Mouse (Mus musculus): ENCODE results near the gene Cnnm3.

Cnnm3 gene

GRCm38 (mm10) chr1:36511289-36512021, at the start of gene Cnnm3:
Cnnm3 (plus strand) TSS chr1:36511867.
- DNase-seq = peak; percentile 99 to 100

- no peak for DNase-seq
These were observed 46.0 kb upstream of the Cnnm3 start for GRCm38 (mm10) chr1:36465641-36466160.

GRCm38 (mm10) chr1:36467446-36467845, 44.2 kb upstream of the Cnnm3 start:
- no peak for DNase-seq

DNA sequence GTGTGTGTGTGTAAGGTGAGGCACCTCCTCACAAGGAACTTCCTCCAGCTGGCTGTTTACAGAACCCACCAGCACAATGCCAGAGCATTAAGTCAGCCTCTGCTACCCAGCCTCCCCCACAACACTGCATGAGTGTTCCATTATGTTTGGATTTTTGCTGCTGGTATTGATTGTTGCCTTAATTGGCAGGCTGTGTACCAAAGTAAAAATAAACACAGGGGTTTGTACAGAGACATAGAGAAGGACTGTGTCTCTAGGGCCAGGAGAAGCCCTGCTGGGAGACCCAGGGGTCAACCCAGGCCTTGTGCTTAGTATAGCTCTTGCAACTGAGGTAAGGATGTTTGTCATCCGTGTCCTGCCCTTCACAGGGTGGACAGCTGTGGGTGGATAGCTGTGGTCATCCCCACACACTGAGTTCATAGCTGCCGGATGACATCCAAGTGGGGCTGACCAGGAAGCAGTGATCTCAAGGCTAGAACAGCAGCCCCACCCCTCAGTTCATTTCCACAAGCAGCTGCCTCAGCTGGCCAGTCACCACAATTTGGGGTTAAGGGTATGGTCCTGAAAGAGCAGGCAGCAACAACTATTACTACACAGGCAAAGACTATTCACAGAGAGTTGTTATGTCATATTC, 41.7 kb upstream of the Cnnm3 start:
- no peak for DNase-seq

DNA sequence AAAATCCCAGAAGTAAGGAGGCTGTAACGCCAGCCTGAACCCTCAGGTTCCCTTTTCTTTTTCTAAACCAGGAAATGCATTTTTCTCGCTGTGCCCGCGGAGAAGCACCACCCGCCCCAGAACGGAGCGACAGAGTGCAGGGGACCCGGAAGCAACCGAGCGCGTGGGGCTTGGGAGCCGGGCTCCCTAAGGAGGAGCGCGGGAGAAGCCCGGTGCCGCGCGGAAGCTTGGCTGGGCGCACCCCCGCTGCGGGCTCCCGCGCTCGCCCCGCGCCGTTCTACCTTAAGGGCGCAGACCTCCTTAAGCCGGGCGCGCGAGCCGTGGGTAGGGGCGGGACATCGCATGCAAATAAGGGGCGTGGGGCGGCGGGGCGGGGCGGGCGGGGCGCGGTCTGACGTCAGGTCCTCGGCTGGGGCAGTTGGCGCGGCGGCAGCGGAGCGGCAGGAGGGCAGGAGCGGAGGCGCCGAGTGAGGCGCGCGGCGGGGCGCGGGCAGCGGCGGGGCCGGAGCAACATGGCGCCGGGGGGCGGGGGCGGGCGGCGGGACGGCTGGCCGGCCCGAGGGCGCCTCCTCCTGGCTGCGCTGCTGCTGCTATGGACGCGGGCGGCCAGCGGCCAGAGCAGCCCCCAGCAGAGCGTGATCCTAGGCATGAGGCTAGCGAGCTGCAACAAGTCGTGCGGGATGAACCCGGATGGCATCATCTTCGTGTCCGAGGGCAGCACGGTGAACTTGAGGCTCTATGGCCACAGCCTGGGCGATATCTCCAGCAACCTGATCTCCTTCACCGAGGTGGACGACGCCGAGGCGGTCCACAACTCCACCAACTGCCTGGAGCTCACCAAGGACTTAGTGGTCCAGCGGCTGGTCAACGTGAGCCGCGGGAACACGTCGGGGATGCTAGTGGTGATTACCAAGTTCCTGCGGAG, 40.2 kb upstream of the Cnnm3 start, which contains the start of gene Cnnm4:
TSS of gene Cnnm4 (plus strand) at position 440 of the 925 bp plus-strand sequence.
- peak; percentile 91 to 94 for DNase-seq

DNA sequence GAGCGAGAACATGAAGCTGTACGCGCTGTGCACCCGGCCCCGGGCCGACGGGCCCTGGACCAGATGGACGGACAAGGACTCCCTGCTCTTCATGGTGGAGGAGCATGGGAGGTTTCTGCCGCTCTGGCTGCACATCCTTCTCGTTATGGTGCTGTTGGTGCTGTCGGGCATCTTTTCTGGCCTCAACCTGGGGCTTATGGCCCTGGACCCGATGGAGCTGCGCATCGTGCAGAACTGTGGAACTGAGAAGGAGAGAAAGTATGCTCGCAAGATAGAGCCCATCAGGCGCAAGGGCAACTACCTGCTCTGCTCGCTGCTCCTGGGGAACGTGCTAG, 39.6 kb upstream of the Cnnm3 start:
- no peak for DNase-seq

DNA sequence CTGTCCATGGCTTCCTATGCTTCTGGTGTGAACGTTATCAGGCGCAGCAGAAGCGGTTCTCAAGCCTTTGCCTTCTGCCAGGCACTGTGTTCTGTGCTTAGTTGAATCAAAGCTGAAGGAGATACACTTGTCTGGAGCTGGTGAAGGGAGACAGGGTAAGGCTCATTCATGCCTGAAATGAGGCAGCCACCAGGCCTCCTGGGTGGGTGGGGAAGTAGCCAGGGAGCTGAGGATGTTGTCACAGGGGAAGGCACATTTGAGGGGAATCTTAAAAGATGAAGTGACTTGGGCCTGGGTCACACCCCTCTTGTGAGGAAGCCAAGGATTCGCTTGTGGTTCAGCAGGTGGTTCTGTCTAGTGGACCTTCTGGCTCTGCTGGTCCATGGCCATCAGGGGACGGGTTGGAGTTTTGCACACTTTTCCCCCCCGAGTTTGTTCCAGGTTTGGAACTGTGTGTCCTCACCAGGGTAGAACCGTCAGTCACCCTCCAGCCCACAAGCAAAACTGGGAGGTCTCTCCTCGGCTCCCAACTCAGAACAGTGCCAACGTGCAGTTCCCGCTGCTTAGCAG, 38.4 kb upstream of the Cnnm3 start:
- DNase-seq = peak in 1 of 2 experiments; percentile 13

GRCm38 (mm10) chr1:36474646-36475045, 37.0 kb upstream of the Cnnm3 start:
- DNase-seq = peak; percentile 84 to 86

GRCm38 (mm10) chr1:36475480-36476110, 36.1 kb upstream of the Cnnm3 start:
- DNase-seq = peak; percentile 51 to 71

- peak; percentile 79 to 80 for DNase-seq
These were observed 35.2 kb upstream of the Cnnm3 start for GRCm38 (mm10) chr1:36476426-36476825.

DNA sequence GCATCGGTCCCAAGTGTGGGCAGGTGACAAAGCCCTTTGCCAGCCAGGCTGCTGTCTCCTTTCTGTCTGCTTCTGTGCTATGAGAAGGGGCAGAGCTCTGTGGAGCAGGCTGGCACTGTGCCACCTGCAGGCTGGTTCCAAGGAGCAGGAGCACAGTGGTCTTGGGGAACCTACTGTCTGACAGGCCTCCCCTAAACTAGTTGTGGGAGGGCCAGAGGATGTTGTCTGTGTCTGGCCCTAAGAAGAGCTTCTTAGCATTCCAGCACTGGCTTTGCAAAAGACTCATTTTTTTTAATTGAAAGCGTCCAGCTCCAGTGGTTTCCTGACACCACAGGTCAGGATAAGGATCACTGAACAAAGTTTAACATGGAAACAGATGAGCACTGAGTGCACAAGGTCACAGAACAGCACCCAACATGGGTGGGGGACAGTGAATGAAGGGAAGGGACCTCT, 33.3 kb upstream of the Cnnm3 start:
- peak; percentile 58 to 71 for DNase-seq

DNA sequence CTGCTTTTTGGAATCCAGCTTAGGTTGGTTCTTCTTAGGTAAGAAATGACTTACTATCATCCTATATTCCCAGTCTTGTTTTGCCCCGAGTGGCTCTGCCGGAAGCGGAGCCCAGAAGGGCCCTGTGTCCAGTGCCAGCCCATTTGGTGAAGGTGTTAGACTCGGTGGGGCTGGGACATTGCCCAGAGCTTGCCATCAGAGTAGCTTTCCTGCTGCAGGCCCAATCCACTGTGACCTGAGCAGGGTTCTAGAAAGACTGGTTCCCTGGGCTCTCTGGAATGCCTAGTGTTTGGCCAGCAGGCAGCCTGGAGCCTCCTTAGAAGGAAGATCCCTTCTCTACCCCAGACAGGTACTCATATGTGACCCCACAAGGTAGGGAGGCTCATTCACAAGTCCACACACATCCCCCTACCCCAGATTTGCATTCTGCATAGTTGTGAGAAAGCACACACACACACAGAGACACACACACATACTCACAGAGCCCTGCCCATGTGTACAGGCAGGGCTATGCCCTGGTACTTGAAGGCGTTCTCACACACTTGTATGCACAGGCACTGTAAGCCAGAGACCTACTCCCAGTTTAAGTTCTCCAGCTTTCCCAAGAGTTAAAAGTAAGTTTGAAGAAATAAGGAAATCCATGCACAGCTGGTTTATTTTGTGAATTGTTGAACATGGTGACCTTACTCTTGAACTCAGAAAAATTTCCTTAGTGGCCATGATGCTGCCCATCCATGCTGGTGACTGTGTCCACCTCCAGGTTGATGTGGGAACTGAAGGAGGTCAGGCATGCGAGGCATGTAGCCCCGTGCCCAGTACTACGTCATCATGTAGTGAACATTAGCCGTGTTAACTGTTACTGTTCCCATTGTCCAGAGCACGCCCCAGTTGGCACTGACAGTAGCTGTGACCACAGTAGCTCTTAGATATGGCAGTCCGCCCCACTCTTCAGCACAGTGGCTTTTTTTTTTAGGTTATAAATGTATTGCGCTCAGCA, 31.5 kb upstream of the Cnnm3 start:
- DNase-seq = no peak

DNA sequence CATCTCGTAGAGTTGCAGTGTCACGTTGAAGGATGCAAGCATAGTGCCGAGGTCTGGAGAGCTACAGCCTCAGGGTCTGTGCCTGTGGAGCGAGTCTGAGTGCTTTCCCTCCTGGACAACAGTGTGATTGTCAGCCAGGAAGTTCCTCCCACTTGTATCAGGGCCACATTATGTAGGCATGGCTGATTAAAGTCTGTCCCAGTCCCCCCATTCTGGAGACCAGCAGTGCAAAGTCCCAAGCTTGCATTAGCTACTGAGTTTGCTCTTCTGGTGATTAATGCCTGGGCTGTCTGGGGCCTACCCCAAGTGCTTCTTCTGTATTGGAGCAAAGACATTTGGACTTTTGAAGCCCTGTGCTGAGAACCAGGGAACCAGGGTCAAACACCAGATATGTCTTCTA, 27.8 kb upstream of the Cnnm3 start:
- DNase-seq = peak in 1 of 2 experiments; percentile 33

DNA sequence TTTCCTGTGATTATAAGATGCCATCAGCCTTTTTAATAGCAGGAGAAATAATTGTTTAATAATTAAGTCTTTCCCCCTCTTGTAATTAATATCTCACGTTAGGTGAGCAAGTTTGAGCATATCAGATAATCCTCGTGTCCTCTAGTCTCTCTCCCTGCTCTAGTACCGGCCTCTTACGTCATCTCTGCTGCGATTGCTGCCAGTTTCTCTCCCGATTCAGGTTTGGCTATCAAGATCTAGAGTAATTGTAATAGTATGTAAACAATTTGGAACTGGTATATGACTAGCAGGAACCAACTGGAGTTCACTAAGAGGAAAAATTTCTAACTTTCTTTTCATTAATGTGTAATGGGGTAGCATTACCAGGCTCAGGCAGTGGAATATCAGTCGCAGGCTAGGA, 26.6 kb upstream of the Cnnm3 start:
- no peak for DNase-seq

- DNase-seq = no peak
These were observed 24.6 kb upstream of the Cnnm3 start for GRCm38 (mm10) chr1:36487111-36487510.

DNA sequence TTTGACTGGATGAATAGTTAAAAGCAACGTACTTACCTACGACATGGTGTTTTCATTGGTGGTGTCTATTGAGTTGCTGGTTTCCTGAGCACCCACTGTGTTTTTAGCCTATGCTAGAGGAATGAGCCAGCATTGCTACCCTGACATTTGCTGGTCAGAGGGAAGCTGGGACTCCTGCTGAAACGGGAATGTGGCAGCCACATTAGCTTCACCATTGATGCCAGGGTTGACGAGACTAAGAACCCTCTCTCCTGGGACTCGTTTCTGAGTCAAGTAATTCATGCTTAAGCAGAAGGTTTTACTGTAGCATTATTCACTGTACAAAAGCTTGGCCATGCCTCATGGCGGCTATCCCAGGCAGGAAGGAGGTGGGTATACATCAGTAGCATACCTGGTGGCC, 22.0 kb upstream of the Cnnm3 start:
- DNase-seq = no peak

GRCm38 (mm10) chr1:36492416-36493139, 19.1 kb upstream of the Cnnm3 start:
- peak; percentile 78 to 81 for DNase-seq

GRCm38 (mm10) chr1:36493299-36493698, 18.4 kb upstream of the Cnnm3 start:
- no peak for DNase-seq

GRCm38 (mm10) chr1:36496719-36497118, 14.9 kb upstream of the Cnnm3 start:
- DNase-seq = peak; percentile 34 to 59

GRCm38 (mm10) chr1:36497312-36497711, 14.4 kb upstream of the Cnnm3 start:
- no peak for DNase-seq

Data from kidney, postnatal 36 days (tissue).